Mouse (Mus musculus): ENCODE measurements around the gene Tfap2c.

- TF ChIP-seq CTCF (conservative IDR thresholded peaks at IDR 0.05 in 1 of 2, IDR thresholded peaks at IDR 0.05 in 1 of 2; ENCODE audit: low read depth in 2 of 2, low read length in 2 of 2), result no peak
- TF ChIP-seq ETS1 (conservative IDR thresholded peaks at IDR 0.05; ENCODE audit: low read depth, low read length), result no peak
- TF ChIP-seq UBTF (IDR thresholded peaks at IDR 0.05; ENCODE audit: low read depth, low read length), result no peak
These were observed 41.4 kb downstream of the Tfap2c start for GRCm38 (mm10) chr2:172590839-172591238.
